Mouse (Mus musculus) cerebellum, postnatal 4 days (tissue): ENCODE results near the gene Degs2.
"Not testable (repeated sequence)": the region's sequence is repeated elsewhere in the genome, so short reads cannot be mapped to it uniquely, and the experiment has no call there.

Experiments used
- DNase-seq, 2 experiments: peaks; one replicate each; pipeline ENCODE4 v3.0.0; 2022; ENCODE audit warnings: low spot score in 2 of 2, mixed read lengths in 1 of 2

Gene Degs2

DNA sequence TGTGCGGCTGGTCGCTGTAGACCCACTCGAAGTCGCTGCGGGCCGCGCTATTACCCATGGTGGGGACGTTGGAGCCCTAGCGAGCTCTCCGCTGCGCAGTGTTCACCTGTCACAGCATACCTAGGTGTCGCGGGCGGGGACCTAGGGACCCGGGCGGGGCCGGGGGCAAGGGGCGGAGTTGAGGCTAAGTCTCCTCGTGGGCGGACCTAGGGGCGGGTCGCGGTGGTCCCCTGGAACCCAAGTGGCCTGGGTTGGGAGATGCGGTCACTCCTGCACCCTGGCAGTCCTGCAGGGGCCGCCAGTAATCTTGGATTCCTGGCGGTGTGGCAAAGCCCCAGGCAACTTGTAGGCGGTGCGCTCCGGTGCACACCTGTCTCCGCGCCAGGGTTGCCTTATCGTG is at the start of gene Degs2:
Gene Degs2, minus strand, starts transcription at position 131 of the 400 bp plus-strand sequence.
- no peak for DNase-seq

DNA sequence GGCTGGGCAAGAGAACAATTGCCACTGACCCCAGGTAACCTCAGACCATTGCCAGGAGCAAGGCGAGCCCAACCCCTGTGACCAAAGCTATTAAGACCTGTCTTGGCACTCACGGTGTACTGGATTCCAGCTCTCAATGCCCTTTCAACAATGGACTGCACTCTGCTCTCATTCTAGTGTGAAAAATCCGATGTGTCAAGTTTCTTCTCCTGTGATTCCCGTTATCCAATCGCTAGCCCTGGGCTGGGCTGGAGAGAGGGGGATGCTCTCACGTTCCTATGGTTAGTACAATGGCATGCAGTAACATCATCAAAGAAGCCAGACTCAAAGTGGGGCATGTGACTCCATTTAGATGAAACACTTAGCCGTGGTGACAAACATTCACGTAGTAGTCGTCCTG is 49.7 kb upstream of the Degs2 start:
- DNase-seq, result no peak

GRCm38 (mm10) chr12:108750226-108750625 is 48.1 kb upstream of the Degs2 start:
- DNase-seq, result no peak

DNA sequence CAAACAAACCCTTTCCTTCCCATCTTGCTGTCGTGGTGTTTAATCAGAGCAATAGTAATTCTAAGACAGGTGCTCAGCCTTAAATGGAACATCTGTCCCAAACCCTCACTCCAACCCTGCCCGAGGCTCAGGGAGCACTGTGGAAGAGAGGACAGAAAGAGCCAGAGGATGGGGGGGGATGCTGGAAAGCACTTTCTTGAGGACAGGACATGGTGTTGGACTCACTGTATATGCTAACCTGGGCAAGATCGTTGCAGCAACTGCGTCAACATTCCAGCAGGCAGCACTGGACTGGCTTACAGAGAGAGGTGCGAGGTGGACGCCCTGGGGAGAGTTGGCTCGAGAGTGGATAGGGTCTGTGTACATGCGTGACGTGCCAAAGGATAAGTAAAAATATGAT is 47.3 kb upstream of the Degs2 start:
- DNase-seq, result no peak

DNA sequence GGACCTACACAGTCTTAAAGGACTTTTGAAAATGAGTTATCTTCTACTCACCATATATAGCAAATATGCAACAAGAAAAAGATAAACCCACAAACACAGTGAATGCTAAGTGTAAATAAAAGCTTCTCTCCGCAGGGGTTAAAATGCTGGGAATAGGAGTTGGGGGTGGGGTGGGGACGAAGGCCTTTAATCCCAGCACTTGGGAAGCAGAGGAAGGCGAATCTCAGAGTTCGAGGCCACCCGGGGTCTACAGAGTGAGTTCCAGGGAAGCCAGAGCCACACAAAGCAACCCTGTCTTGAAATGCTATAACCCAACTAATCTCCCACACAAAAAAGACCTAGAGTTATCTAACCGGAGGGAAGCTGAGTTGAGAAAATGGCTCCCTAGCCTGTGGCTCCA is 46.9 kb upstream of the Degs2 start:
- DNase-seq, result no peak

- DNase-seq, result no peak
These were observed 43.9 kb upstream of the Degs2 start for GRCm38 (mm10) chr12:108745990-108746389.

DNA sequence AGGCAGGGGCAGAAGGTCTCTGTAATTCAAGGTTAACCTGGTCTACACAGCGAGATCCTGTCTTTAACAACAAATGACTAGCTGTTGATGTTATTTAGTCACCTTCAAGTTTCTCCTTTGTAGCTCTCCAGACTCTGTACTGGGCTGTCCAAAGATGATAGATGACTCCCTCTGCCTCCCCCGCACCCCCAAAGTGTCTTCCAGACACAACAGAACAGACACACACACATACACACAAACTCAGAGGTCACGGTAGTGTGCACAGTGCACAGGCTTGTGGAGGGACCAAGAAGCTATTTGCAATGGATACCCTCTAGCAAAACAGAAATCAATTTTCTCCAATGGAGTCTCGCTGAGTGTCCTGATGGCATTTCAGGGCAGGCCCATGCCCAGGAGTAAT is 40.1 kb upstream of the Degs2 start:
- DNase-seq, result no peak

- DNase-seq, result no peak
These were observed 39.4 kb upstream of the Degs2 start for GRCm38 (mm10) chr12:108741472-108741871.

DNA sequence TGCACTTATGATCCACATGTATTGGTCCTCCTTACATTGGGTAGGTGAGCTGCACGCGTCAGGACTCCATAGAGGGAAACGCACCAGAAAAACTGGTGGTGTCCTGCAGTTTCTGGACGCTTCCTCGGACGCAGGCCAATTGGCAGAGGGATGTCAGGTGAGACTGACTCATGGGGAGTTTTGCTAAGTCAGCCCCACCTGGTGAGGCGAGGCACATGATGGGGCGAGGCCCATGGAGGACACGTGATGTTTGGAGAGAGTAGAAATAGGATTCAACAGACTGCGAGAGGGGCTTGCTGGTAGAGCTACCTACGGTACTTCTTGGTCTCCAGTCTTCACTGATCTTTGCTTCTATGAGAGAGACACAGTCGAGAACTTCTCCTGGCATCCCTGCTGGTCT is 36.6 kb upstream of the Degs2 start:
- DNase-seq, result no peak

- no peak for DNase-seq
These were observed 35.7 kb upstream of the Degs2 start for GRCm38 (mm10) chr12:108737838-108738237.

GRCm38 (mm10) chr12:108734386-108734785 is 32.3 kb upstream of the Degs2 start:
- no peak for DNase-seq

DNA sequence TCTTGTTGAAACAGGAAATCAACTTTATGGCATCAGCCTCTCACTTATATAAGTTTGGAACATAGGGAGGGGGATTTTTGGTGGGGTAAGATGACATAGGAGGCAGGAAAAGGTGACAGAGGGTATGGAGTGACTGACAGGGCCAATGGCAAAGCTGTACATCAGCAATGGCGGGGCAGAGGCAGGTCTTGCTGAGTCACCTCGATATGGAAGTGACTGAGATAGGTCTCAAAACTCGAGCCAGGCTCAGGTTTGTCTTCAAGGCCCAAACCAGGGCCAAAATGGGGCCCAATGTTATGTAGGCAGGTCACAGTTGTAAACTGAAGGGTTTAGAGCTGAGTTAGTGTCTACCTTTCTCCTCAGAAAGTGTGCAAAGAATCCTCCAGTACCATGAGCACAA is 21.7 kb upstream of the Degs2 start:
- no peak for DNase-seq

DNA sequence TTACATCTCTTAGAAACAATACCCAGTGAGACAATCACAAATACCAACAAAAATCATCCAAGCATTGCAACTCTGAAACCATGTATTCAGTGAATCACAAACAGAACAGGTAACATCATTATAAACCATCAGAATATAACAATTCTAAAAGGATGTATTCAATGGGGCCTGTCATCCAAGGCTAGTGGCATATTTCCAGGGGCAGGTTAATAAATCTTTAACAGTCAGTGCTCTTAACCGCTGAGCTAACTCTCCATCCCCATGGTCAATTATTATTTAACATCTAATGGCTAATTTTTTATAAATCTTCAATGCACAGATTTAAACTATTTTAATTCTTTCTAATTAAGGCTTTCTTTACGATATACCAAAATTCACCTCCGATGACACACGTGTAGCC is 20.3 kb upstream of the Degs2 start:
- DNase-seq, result no peak

- no peak for DNase-seq
These were observed 16.4 kb upstream of the Degs2 start for GRCm38 (mm10) chr12:108718485-108718884.

GRCm38 (mm10) chr12:108715854-108716253 is 13.7 kb upstream of the Degs2 start:
- no peak for DNase-seq

- not testable (repeated sequence) for DNase-seq
These were observed 11.9 kb upstream of the Degs2 start for GRCm38 (mm10) chr12:108713972-108714371.

GRCm38 (mm10) chr12:108712481-108712880 is 10.4 kb upstream of the Degs2 start:
- no peak for DNase-seq

GRCm38 (mm10) chr12:108710861-108711615 is 8.9 kb upstream of the Degs2 start:
- DNase-seq, result no peak

- no peak for DNase-seq
These were observed 8.1 kb upstream of the Degs2 start for GRCm38 (mm10) chr12:108709964-108710765.

DNA sequence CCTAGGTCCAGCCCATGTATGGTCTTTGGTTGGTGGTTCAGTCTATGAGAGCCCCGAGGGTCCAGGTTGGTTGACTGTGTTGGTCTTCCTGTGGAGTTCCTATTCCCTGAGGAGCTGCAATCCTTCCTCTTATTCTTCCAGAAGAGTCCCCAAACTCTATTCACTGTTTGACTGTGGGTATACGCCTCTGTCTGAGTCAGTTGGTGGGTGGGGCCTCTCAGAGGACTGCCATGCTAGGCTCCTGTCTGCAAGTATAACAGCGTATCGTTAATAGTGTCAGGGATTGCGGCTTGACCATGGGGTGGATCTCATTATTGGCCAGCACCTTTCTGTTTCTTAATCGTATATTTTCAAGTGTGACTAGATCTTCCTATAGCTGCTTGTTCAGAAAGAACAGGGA is 7.3 kb upstream of the Degs2 start:
- no peak for DNase-seq

DNA sequence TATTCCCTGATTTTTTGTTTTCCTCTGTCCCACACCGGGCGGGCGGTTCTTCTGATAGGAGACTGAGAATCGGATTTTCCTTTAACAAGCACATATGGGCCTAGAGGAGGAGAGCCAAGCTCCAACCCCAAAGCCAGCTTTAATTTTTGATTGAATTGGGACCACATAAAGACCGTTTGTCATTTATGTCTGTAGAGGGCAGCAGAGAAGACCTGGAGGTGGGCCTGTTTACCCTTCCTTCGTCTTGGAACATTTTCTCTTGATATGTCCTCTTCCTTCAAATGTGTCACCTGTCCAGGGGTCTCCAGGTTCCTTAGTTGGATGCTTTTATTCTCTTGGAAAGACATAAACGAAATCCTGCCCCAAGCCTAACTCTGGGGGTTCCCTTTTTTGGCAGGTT is 4.0 kb upstream of the Degs2 start:
- no peak for DNase-seq

GRCm38 (mm10) chr12:108705486-108705885 is 3.4 kb upstream of the Degs2 start:
- DNase-seq, result no peak

DNA sequence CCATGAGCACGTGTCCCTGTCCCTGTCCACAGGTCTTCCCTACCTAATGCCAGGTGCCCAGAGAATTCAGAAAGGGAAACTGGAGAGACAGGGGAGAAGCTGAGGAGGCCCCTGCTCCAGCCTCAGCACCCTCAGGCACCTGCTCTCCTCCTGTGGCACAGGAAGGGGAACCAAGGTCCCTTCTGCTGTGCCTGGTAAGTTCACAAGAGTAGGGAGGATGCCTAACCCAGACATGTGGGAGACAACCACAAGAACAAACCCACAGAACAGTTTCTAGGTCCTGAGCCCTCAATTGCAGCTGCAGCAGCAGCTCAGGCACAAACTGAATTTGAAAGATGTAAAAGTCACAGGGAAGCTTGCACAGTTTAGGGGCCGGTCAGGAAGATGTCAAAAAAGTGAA is 894 bp downstream of the Degs2 start:
- no peak for DNase-seq
